Mouse (Mus musculus) C2C12 (cell line): ENCODE measurements around the gene Agrn.

Source experiments
- CTCF ChIP-seq: IDR thresholded peaks from one replicate; pipeline ENCODE4 v1.5.1; 2011; ENCODE audit not compliant: control insufficient read depth, insufficient read depth, insufficient read length
- FOSL1 ChIP-seq: IDR thresholded peaks from one replicate; pipeline ENCODE4 v1.8.0; 2011; ENCODE audit warnings: mild to moderate bottlenecking, low read length; ENCODE audit not compliant: poor library complexity, insufficient read depth, severe bottlenecking
- MAX ChIP-seq: IDR thresholded peaks from one replicate; pipeline ENCODE4 v1.6.1; 2011; ENCODE audit warnings: mild to moderate bottlenecking, control low read depth
- MYOD1 ChIP-seq: IDR thresholded peaks from one replicate; pipeline ENCODE4 v1.6.1; 2011; ENCODE audit warnings: low read depth; ENCODE audit not compliant: control insufficient read depth, insufficient read length
- MYOG ChIP-seq: IDR thresholded peaks from one replicate; pipeline ENCODE4 v1.6.1; 2011; ENCODE audit not compliant: control insufficient read depth, insufficient read length; ENCODE audit errors: extremely low read depth
- USF1 ChIP-seq: IDR thresholded peaks from one replicate; pipeline ENCODE4 v1.6.1; 2011; ENCODE audit warnings: low read depth, mild to moderate bottlenecking, control low read depth, moderate library complexity

DNA sequence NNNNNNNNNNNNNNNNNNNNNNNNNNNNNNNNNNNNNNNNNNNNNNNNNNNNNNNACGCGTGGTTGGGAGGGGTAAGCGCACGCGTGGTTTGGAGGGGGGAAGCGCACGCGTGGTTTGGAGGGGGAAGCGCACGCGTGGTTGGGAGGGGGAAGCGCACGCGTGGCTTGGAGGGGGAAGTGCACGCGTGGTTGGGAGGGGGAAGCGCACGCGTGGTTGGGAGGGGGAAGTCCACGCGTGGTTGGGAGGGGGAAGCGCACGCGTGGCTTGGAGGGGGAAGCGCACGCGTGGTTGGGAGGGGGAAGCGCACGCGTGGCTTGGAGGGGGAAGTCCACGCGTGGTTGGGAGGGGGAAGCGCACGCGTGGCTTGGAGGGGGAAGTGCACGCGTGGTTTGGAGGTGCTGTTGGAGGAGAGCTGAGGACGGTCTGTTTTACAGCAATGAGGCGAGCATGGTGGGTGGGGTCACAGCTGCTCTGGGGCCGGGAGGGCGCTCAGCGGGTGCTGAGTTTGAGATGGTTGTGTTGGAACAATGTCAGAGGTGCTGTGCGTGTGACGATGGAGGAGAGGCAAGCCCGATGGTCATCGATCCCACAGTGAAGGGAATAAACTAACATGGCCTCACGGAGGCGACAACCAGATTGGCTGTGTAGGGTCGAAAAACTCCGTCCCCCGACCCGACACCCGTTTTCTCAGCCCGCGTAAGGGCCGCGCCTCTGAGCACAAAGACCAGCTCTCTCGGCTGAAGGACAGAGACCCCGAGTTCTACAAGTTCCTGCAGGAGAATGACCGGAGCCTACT lies 39.6 kb upstream of the Agrn start:
- TF ChIP-seq CTCF = no peak
- TF ChIP-seq MYOG = no peak
- TF ChIP-seq USF1 = no peak
- TF ChIP-seq MAX = no peak
- TF ChIP-seq FOSL1 = no peak
- no peak for TF ChIP-seq MYOD1
